Mouse (Mus musculus) kidney, adult 2 months (tissue): ENCODE measurements around the gene Itgb4. TPM values are rescaled to one million over a fixed set of nuclear protein-coding genes. Genes with fewer than 3 reads are reported as not detected.

Experiments
- DNase-seq: peaks from one replicate; pipeline ENCODE4 v3.0.0; 2021
- H3K27ac ChIP-seq: fragments of 200-500 bp; 2 replicates; pipeline ENCODE4 v1.5.1; 2012; ENCODE audit warnings: low read depth, low read length, control low read depth, inconsistent platforms; ENCODE audit not compliant: insufficient read depth
- H3K27me3 ChIP-seq: fragments of 200-500 bp; replicated peaks from 2 replicates; pipeline ENCODE4 v1.6.1; 2012; ENCODE audit warnings: mild to moderate bottlenecking, moderate library complexity, low read length, inconsistent platforms; ENCODE audit not compliant: control insufficient read depth, insufficient read depth
- H3K36me3 ChIP-seq: fragments of 200-500 bp; 2 replicates; pipeline ENCODE4 v1.6.1; 2012; ENCODE audit warnings: mild to moderate bottlenecking, moderate library complexity, low read length, inconsistent platforms; ENCODE audit not compliant: control insufficient read depth, insufficient read depth
- H3K4me1 ChIP-seq: fragments of 200-500 bp; 2 replicates; pipeline ENCODE4 v1.6.1; 2011; ENCODE audit warnings: low read length; ENCODE audit not compliant: control insufficient read depth, insufficient read depth
- H3K4me3 ChIP-seq: fragments of 200-500 bp; 2 replicates; pipeline ENCODE4 v1.5.1; 2011; ENCODE audit warnings: mild to moderate bottlenecking, low read depth, low read length, control low read depth; ENCODE audit not compliant: insufficient read depth
- CTCF ChIP-seq: fragments of 200-500 bp; conservative IDR thresholded peaks from 2 replicates; pipeline ENCODE4 v1.5.1; 2011; ENCODE audit warnings: low read depth, mild to moderate bottlenecking, control low read depth, low read length, moderate library complexity, mixed read lengths; ENCODE audit not compliant: insufficient read depth, insufficient read length
- POLR2A ChIP-seq: fragments of 200-500 bp; IDR thresholded peaks from one replicate; pipeline ENCODE4 v1.6.1; 2011; ENCODE audit warnings: low read depth, low read length, control low read depth
- WGBS: fragments of 180-500 bp; shearing (Covaris S2); methylation state at CpG from one replicate; pipeline ENCODE4 v1.1.7; 2018; 5-methylcytosine and 5-hydroxymethylcytosine counted together
- polyA plus RNA-seq: library from polyadenylated mRNA; depleted of rRNA; stranded (reverse); fragments of >200 nt; gene quantifications from 2 replicates; pipeline ENCODE4 v1.2.3, GENCODE M21; 2012

Itgb4 gene
- polyA plus RNA-seq, 1 experiment, result 5.1 TPM

DNA sequence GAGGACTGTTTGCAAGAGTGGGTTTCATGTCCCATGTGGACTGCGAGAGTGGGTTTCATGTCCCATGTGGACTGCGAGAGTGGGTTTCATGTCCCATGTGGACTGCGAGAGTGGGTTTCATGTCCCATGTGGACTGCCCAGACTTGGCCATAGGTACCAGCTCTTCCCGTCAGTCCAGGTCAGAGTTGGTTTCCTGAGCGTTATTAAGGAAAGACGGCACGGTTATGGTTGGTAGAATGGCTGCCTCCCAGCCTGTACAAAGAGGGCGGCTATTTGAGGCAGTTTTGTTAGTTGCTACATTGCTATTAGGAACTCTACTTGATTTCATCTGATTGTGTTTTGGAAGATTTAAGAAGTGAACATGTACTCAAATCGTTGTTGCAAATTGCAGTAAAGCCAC, 63.3 kb downstream of the Itgb4 start:
- no peak for TF ChIP-seq POLR2A
- TF ChIP-seq CTCF, result no peak
- peaks cover 6% of the 10 kb centered on the region for H3K4me1 ChIP-seq
- H3K36me3 ChIP-seq, result no peaks in the 10 kb centered on the region
- no peak overlapping the region for H3K27ac ChIP-seq
- no peaks in the 10 kb centered on the region for H3K27me3 ChIP-seq
- no peak overlapping the region for H3K4me3 ChIP-seq
- WGBS, result 84% methylated on average over 9 of the region's 9 CpGs
- no peak for DNase-seq

DNA sequence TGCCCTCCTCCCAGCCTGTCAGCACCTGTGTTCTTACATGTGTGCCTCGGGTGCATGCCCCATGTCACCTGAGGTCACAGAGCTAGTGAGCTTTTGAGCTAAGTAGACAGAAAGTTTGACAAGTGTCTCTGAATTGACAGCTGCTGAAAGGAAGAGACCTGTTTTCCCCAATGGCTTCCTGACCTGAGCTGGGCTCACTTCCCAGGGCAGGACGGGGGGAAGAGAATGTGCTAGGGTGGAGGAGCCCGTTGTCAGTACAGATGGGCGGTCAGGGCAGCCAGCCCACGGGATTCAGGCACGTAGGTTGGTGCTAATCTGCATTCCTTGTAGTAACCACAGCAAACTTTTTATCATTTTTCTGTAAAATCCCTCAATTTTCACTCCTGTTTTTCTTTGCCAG, 66.1 kb downstream of the Itgb4 start:
- Histone ChIP-seq H3K36me3 (no peaks in the 10 kb centered on the region), H3K27ac (no peak overlapping the region), H3K4me3 (no peak overlapping the region), H3K27me3 (no peaks in the 10 kb centered on the region), H3K4me1 (peaks cover 6% of the 10 kb centered on the region)
- 42% methylated on average over 6 of the region's 6 CpGs for WGBS
- DNase-seq, result no peak
- TF ChIP-seq CTCF (no peak), POLR2A (no peak)

DNA sequence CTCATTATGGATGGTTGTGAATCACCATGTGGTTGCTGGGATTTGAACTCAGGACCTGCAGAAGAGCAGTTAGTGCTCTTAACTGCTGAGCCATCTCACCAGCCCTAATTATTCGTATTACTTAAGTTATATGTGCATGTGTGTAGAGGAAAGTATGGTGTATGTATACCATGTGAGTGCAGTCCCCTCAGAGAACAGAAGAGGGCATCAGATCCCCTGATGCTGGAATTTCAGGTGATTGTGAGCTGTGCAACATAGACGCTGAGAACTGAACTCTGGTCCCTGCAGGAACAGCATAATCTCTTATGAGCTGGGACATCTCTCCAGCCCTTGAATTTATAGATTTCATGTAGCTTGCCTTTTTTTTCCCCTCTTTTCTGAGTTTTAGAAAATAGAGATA, 67.3 kb downstream of the Itgb4 start:
- no peak for TF ChIP-seq POLR2A
- TF ChIP-seq CTCF, result no peak
- Histone ChIP-seq H3K36me3 (no peaks in the 10 kb centered on the region), H3K4me3 (no peak overlapping the region), H3K27ac (no peak overlapping the region), H3K4me1 (peaks cover 6% of the 10 kb centered on the region), H3K27me3 (no peaks in the 10 kb centered on the region)
- 99% methylated on average over 2 of the region's 2 CpGs for WGBS
- no peak for DNase-seq

- Histone ChIP-seq H3K4me3 (no peak overlapping the region), H3K27ac (no peak overlapping the region), H3K4me1 (peaks cover 6% of the 10 kb centered on the region), H3K36me3 (no peaks in the 10 kb centered on the region), H3K27me3 (no peaks in the 10 kb centered on the region)
- TF ChIP-seq POLR2A, result no peak
- no peak for TF ChIP-seq CTCF
- no peak for DNase-seq
- 40% methylated on average over 5 of the region's 5 CpGs for WGBS
Measured at GRCm38 (mm10) chr11:116042372-116043138, 68.0 kb downstream of the Itgb4 start.

DNA sequence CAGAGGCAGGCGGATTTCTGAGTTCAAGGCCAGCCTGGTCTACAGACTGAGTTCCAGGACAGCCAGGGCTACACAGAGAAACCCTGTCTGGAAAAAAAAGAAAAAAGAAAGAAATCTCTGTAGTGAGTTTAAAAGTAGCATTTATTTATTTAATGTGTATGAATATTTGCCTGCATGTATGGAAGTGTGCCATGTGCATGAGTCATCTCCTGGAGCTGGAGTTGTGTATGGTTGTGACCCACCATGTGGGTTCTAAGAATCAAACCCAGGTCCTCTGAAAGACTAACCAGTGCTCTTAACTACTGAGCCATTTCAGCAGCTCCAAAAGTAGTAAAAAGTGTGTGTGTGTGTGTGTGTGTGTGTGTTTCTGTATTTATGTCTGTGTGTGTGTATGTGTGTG, 68.8 kb downstream of the Itgb4 start:
- TF ChIP-seq POLR2A (no peak), CTCF (no peak)

DNA sequence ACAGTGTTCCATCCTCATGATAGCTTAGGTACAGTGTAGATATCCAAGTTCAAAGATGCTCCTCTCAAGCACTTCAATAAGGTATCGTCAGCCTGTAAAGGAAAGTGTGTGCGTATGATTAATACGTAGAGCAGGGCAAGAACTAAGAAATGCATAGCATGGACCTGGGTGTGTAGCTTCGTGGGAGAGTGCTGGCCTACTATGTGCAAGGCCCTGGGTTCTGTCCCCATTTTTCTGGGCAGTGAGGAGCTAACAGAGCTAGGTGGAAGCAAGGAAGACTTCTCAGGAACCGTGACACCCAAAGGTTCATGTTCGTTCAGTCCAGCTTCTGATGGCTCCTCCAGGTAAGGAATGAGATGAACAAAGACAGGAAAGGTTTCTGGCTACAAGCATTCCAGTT, 70.7 kb downstream of the Itgb4 start:
- DNase-seq, result no peak
- H3K36me3 ChIP-seq, result no peaks in the 10 kb centered on the region
- H3K4me3 ChIP-seq, result no peak overlapping the region
- H3K4me1 ChIP-seq, result peaks cover 4% of the 10 kb centered on the region
- 93% methylated on average over 6 of the region's 6 CpGs for WGBS
- H3K27me3 ChIP-seq, result no peaks in the 10 kb centered on the region
- TF ChIP-seq POLR2A (no peak), CTCF (no peak)
- no peak overlapping the region for H3K27ac ChIP-seq

More for the DNA sequence above, 68.8 kb downstream of the Itgb4 start:
- Histone ChIP-seq H3K27me3 (no peaks in the 10 kb centered on the region), H3K4me1 (peaks cover 6% of the 10 kb centered on the region), H3K4me3 (no peak overlapping the region), H3K36me3 (no peaks in the 10 kb centered on the region), H3K27ac (no peak overlapping the region)
- 100% methylated on average over 1 of the region's 1 CpGs for WGBS
- no peak for DNase-seq

GRCm38 (mm10) chr11:116049610-116050009, 75.1 kb downstream of the Itgb4 start:
- peaks cover 1% of the 10 kb centered on the region; the same call in 1 of the 2 replicates for H3K36me3 ChIP-seq
- no peak for DNase-seq
- TF ChIP-seq CTCF, result no peak
- TF ChIP-seq POLR2A, result no peak
- no peaks in the 10 kb centered on the region for H3K4me1 ChIP-seq
- H3K27me3 ChIP-seq, result no peaks in the 10 kb centered on the region
- H3K27ac ChIP-seq, result no peak overlapping the region
- 78% methylated on average over 2 of the region's 2 CpGs for WGBS
- H3K4me3 ChIP-seq, result no peak overlapping the region
